Mouse (Mus musculus) gastrocnemius, adult 18-20 months (tissue): Measurements from ENCODE around the gene Smc1b. TPM values are rescaled to one million over a fixed set of nuclear protein-coding genes. Genes with fewer than 3 reads are reported as not detected.
A peak's percentile ranks its signal among the peaks of the same experiment; 100 is the strongest.

Experiments
- DNase-seq: peaks from one replicate; pipeline ENCODE4 v3.0.0; 2021; ENCODE audit warnings: low spot score
- total RNA-seq, 2 experiments: library from RNA; stranded (reverse); gene quantifications; 2 replicates each; pipeline ENCODE4 v1.2.3; 2021

The Smc1b gene
- total RNA-seq, 2 experiments from 2014 or later: not detected

DNA sequence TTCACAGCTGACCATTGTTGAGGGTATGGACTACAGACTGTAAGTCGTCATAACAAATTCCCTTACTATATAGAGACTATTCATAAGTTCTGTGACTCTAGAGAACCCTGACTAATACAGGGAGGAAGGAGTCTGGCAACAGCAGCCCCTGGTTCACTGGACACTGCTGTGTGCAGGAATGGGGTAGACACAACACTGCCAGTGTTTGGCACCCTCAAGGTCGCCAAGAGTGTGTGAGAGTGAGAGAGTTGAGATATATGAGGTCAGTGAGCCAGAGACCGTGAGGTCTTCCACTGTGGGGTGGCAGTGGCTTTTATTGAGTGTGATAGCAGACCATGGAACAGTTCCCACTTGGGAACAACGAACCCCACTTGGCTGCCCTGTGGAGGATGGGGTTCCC is 105.6 kb downstream of the Smc1b start:
- no peak for DNase-seq

DNA sequence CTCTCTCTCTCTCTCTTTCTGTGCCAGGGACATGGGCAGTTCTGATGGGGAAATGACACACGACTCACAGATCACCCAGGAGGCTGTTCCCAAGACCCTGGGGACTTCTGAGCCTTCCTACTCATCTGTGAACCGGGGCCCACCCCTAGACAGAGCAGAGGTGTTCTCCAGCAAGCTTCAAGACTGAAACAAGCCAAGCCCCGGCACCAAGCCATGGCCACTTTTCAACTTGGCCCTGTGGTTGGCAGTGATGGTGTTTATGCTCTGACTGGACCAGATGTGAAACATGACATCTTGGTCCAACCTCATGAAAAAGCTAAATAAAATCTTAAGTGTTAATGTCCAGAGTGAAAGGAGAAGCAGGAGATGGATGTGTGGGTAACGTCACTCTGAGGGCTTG is 109.6 kb downstream of the Smc1b start:
- peak; percentile 44 for DNase-seq

DNA sequence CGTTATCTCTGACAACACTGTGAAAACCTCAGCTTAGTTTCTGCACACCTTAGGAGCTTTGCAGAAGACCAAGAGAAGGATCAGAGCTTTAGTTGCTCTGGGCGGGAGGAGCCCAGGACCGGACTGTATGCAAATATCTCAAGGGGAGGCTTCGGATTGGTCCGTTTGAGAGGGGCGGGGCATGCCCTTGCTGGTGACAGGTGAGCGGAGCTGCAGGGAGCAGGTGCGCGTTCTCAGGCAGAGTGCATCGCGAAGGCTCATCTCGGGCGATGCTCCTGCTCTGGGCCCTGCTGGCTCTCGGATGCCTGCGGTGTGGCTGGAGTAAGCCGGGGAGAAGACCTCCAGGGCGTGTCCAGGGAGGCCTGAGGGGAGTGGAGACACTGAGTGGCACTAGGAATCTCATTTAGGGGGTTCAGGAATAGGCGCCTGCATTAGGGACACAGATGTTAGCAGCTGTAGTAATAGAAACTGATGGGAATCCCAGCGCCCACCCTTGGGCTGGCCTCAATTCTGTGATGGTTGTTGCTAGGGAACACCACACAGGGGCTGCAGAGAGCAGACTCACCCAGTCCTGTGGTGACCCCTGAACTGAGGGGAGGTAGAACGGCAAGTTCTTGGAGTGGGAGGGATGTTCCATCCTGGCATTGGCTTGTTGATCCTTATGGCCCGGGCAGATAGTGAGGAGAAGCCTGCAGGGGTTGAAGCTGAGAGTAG is 114.7 kb downstream of the Smc1b start, which contains the start of gene Upk3a:
TSS of gene Upk3a (plus strand) at position 191 of the 714 bp plus-strand sequence.
- DNase-seq: no peak

DNA sequence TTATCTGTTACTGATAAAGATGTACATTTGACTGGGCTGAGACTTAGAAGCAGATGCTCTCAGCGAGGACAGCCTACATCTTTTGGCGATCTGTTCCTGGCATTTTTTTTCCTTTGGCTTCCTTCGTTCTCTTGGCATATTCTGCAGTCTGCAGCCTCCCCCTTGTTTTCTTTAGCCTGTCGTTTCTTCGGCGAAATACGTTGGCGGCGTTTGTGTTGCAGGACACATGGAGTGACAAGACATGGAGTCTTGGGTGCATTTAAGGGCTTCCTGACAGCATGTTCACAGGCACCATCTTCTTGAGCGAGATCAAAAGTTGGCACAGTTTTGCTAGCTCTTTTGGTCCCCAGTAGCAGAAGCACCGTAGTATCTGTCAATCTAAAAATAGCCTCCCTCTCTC is 116.0 kb downstream of the Smc1b start:
- DNase-seq: no peak

Other genes with a start within 250 kb of the Smc1b start
- under 1 TPM; 0.09 to 0.14 TPM for gene Gm29666, start 211.9 kb downstream of the Smc1b start, total RNA-seq
- gene Nup50, start 208.6 kb downstream of the Smc1b start, total RNA-seq: 10 to 100 TPM; 12.8 to 15.6 TPM
- 10 to 100 TPM; 79.2 to 99.4 TPM for gene 5031439G07Rik, start 143.4 kb downstream of the Smc1b start, total RNA-seq
- not detected for gene Upk3a, start 114.8 kb downstream of the Smc1b start, total RNA-seq
- gene Fam118a, start 103.0 kb downstream of the Smc1b start, total RNA-seq: 1 to 10 TPM; 3.9 to 4.5 TPM
- gene Ribc2, start 114 bp upstream of the Smc1b start, total RNA-seq: not detected
- gene Fbln1, start 74.0 kb upstream of the Smc1b start, total RNA-seq: 10 to 100 TPM in 1 of 2 experiments, 1 to 10 TPM in 1; 8.5 to 11.1 TPM
- 10 to 100 TPM; 29.3 to 32.6 TPM for gene Atxn10, start 204.3 kb upstream of the Smc1b start, total RNA-seq